Mouse (Mus musculus) induced T-regulatory cell, adult 2 months (primary cell): ENCODE results near the gene Rnase4.
A peak's percentile ranks its signal among the peaks of the same experiment; 100 is the strongest.

Experiments used
- DNase-seq: peaks from one replicate; pipeline ENCODE4 v3.0.0-alpha.2; 2012; ENCODE audit warnings: low read depth

The Rnase4 gene

GRCm38 (mm10) chr14:51090921-51091900 lies at the start of gene Rnase4, which contains the start of gene Ang:
Rnase4 (plus strand) TSS chr14:51091077.
Ang (plus strand) TSS chr14:51091150.
- peak; percentile 50 for DNase-seq

GRCm38 (mm10) chr14:51041769-51042168 lies 49.1 kb upstream of the Rnase4 start, which contains the start of gene Rnase9:
Rnase9 (minus strand) TSS chr14:51041869.
- DNase-seq = no peak

GRCm38 (mm10) chr14:51047846-51048245 lies 43.0 kb upstream of the Rnase4 start:
- DNase-seq = no peak

GRCm38 (mm10) chr14:51050063-51050462 lies 40.8 kb upstream of the Rnase4 start, which contains the start of gene Rnase11:
Rnase11 (minus strand) TSS chr14:51050163.
- no peak for DNase-seq

- DNase-seq = no peak
Observed at GRCm38 (mm10) chr14:51051941-51052340, 38.9 kb upstream of the Rnase4 start.

- DNase-seq = no peak
Observed at GRCm38 (mm10) chr14:51053176-51053575, 37.7 kb upstream of the Rnase4 start.

GRCm38 (mm10) chr14:51054243-51055237 lies 36.3 kb upstream of the Rnase4 start:
- DNase-seq = no peak

- DNase-seq = peak; percentile 29
Observed at GRCm38 (mm10) chr14:51057401-51057831, 33.5 kb upstream of the Rnase4 start, which contains the start of gene Rnase12. Rnase12 (minus strand) TSS chr14:51057661.

GRCm38 (mm10) chr14:51060761-51061160 lies 30.1 kb upstream of the Rnase4 start:
- DNase-seq = no peak

- no peak for DNase-seq
Observed at GRCm38 (mm10) chr14:51068956-51069355, 21.9 kb upstream of the Rnase4 start.

- DNase-seq = peak; percentile 89
Observed at GRCm38 (mm10) chr14:51069617-51070016, 21.3 kb upstream of the Rnase4 start.

GRCm38 (mm10) chr14:51074335-51074734 lies 16.5 kb upstream of the Rnase4 start, which contains the start of gene Olfr750:
Olfr750 (minus strand) TSS chr14:51074435.
- no peak for DNase-seq

GRCm38 (mm10) chr14:51079180-51079579 lies 11.7 kb upstream of the Rnase4 start:
- no peak for DNase-seq

- no peak for DNase-seq
Observed at GRCm38 (mm10) chr14:51081035-51081434, 9.8 kb upstream of the Rnase4 start.

GRCm38 (mm10) chr14:51082599-51083581 lies 8.0 kb upstream of the Rnase4 start:
- peak; percentile 79 for DNase-seq

- DNase-seq = peak; percentile 28
Observed at GRCm38 (mm10) chr14:51083805-51084204, 7.1 kb upstream of the Rnase4 start.

- no peak for DNase-seq
Observed at GRCm38 (mm10) chr14:51085086-51085485, 5.8 kb upstream of the Rnase4 start.

- DNase-seq = no peak
Observed at GRCm38 (mm10) chr14:51085911-51086310, 5.0 kb upstream of the Rnase4 start.

GRCm38 (mm10) chr14:51087762-51088161 lies 3.1 kb upstream of the Rnase4 start:
- DNase-seq = no peak

- peak; percentile 85 for DNase-seq
Observed at GRCm38 (mm10) chr14:51088166-51088969, 2.5 kb upstream of the Rnase4 start.
